Mouse (Mus musculus): ENCODE results near the gene Gmnn.

The Gmnn gene

GRCm38 (mm10) chr13:24709656-24710396, 51.9 kb downstream of the Gmnn start:
- no peak for DNase-seq (ENCODE audit: low spot score)

GRCm38 (mm10) chr13:24702128-24702527, 59.6 kb downstream of the Gmnn start:
- no peak for DNase-seq (ENCODE audit: low spot score)

All from left cerebral cortex, adult 11 months (tissue).